Mouse (Mus musculus) lung, postnatal 4 days (tissue): ENCODE measurements around the gene Mki67.

Source experiments
- DNase-seq, 2 experiments: peaks; one replicate each; pipeline ENCODE4 v3.0.0; 2021

Gene Mki67

DNA sequence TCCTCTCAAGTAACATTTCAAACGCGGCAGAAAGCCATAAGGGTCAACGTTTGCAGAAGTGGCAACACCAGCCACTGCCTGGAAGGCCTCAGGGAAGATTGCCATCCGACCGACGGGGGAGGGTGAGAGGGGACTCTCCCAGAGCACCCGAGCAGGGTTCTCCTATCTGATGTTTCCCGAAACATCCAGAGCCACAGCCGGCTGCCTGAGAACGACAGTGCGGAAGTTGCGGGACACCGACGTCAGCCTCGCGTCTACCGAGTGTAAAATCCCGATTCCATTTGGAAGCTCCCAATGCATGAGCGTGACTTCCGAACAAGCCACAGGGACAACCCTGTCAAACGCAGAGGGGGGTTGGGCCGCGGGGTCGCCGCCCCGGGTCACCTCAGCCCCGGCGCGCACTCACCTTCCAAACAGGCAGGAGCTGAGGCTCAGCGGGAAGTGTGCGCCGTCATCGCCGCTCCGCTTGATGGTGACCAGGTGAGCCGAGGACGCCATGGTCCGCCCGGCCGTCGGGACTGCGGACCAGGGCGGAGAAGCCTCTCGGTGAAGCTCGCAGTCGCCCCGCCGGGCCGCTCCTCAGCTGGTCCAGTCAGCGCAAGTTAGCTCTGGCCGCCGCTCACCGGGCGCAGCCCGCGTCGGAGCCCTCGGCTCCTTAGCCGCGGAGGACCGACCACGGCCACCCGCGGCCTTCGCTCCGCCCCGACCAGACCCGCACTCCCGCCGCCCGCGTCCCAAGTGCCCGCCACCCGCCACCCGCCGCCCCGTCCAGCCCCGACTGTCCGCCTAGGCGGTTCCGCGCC lies at the start of gene Mki67:
Mki67 (minus strand) TSS at position 720 of the 803 bp plus-strand sequence.
- peak; percentile 42 to 45 for DNase-seq

DNA sequence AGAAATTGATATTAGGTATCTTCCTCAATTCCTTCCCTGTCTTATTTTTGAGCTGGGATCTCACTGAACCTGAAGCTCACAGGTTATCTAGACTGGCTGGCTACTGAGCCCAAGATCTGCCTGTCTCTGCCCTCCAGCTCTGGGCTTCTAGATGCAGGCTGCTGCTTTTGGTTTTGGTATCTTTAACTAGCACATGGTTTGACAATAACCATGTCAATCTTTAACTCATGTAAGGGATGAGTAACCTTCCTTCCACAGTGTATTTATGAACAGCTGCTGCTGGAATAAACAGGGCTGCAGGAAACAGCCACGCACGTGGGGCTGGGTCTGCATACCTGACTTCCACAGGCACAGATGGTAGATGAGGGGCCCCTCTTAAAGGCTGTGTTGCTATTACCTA lies 47.1 kb upstream of the Mki67 start:
- DNase-seq, result no peak

DNA sequence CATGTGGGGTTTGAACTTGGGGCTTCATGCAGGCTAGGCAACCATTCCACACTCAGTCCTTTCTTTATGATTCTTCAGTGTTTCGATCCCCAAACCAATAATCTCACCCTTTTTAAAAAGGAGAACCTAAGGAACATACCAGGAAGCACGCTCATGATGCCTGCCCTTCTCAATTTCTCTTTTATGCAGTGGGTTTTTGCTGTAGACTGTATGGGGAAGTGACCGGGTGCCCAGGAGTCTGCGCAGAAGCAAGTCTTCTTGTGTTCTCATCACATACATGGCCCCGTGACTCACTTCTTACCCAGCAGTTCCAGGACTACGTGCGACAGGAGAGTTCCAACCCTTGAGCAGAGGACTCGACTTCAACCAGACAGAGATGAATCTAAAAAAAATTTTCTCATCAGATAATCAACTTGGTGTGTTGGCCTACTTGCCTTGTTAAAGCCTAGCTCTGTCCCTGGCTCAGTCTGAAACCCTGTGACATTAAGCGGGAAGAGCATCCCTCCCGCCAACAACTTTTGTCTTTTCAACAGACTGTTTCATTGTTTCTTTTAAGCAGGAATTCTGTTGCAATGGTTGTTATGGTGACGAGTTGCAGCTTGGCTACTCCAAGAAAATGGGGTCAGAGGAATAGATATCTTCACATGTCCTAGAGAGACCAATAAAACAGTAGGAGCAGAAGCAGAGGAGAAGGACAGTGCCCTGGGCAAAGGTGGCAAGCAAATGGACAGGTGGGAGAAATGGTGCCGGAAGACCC lies 42.8 kb upstream of the Mki67 start:
- no peak for DNase-seq

DNA sequence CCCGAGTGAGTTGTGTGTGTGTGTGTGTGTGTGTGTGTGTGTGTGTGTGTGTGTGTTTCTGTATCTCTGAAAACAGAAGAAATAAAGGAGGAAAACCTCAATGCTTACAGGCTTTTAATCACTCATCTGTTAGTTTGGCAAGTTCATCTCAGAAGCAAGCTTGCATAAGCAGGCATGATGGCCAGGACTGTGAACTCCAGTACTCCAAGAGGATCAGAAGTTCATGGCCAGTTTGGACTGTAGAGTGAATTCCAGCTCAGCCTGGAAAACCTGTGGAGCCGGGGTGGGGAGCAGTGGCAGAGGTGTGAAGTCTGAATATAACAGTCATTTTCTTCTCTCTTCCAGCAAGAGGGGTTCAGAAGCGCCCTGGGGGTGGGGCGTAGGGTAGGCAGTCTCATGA lies 42.0 kb upstream of the Mki67 start:
- no peak for DNase-seq

DNA sequence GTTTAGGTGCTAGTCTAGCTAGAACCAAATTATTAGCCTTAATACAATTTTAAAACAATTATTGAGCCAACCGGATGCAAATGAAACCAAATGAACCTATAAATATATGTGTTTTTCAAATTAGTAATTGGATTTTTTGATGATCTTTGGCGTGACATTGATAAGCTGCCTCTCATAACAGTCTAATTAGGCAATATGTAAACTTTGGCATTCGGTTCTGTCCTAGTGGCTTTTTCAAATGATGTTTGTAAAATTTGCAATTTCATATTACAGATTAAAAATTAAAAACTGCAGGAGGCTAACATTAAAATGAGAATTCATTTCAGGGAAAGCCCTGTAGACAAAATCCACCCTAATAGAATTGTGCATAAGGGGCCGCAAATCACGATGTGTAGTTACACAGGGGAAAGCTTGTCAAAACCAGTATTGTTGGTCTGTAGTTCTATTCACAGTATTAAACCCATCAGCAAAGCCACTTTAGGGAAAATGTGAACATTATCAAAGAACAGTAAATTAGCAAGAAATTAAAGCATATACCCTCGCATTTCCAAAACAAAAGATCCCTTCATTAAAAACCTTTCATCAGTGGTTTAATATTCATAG lies 40.9 kb upstream of the Mki67 start:
- DNase-seq, result no peak

DNA sequence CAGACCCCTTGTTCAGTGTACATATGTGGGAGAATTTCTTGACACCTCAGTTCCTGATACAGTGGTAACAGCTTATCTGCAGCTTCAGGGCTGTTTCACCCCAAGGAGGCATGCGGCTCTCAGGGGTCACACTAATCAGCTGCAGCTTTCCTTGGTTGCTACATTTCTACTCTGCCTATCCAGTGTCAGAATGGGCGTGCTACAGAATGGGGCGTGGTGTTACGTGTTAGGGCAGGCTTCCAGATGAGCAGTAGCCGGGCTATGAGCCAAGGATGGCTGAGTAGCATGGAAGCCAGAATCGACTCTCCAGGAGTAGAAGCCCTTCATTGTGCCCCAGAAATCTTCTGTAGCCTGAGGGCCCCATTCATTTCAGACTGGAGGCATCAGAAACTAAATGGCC lies 32.8 kb upstream of the Mki67 start:
- peak; percentile 49 to 65 for DNase-seq

DNA sequence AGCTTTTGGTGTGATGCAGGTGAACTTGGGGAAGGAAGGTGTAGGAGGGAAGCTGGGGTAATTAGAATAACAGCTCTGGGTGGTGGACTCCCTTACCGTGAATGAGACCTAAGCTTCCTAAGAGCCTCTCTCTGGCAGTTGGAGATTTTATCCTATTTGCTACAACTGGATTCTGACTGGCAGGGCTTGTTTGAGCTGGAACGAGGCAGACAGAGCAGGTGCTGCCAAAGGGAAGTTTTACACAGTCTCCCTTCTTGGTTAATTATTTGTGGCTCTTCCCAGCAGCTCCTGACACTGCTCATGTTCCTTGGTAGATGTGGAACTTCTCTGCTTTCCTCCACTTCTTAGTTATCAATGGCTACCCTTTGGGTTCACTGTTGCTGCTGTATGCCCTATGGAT lies 30.9 kb upstream of the Mki67 start:
- DNase-seq, result no peak

DNA sequence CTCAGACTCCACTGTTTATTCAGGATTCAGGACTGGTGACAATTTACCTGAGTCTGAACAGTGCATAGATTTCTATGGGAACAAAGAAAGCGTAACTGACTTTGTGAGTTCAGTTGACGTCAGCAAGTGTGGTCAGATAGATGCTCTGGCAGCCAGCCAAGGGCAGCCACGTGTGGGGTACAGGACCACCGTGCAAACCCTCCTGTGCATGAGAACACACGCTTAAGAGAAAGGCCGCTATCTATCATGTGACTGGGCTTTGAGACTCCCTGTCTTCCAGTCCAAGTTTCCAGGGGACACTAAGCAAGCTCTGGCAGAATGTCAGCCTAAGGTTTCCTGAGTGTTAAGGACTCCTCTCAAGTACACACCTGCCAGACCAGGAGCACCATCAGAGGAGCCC lies 30.4 kb upstream of the Mki67 start:
- DNase-seq, result no peak

DNA sequence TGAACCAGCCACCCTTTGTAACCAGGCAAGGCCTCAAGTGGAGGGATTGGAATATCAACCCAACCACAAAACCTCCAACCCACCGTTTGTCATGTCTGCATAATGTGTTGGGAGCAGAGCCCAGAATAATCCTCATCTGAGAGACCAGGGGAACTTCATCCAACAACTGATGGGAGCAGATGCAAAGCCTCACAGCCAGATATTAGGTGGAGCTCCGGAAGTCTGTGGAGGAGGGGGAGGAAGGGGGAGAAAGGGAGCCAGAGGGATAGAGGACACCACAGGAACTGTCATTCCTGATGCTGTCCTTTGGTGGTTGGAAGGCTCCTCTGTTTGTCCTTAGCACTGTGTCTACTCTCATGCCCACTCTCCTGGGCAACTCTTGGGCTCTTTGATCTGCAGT lies 28.9 kb upstream of the Mki67 start:
- DNase-seq, result peak; percentile 37 to 49

DNA sequence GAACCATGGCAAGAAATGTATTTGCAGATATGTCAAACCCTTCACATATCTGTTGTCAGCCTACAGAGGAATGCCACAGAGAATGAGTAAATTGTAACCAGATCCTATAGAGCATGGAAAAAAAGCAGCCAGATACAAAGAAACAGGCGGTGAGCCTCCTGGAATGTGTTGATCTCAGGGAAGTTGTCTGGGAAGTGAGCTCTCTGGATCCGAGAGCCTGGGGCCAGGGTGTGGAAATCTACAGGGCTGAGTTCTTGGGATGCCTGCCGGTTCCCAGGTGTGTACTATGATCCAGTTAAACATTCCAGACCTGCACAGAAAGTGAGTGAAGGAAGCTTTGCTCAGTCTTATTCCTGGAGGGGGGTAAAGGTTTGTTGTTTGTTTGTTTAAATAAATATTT lies 24.3 kb upstream of the Mki67 start:
- no peak for DNase-seq

DNA sequence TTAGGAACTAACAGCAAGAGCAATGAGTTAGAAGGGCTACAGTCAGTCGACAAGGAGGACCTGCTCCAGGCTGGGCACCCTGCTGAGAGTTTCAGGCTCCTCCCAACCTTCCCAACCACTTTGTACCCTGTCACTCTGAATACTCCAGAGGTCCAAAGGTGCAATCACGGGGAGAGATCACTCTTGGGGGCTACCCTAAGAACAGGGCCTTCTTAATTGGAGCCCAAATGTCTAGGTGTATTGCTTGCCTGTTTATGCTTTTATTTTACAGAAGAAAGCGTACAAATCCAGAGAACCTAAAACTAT lies 20.4 kb upstream of the Mki67 start:
- DNase-seq, result no peak

DNA sequence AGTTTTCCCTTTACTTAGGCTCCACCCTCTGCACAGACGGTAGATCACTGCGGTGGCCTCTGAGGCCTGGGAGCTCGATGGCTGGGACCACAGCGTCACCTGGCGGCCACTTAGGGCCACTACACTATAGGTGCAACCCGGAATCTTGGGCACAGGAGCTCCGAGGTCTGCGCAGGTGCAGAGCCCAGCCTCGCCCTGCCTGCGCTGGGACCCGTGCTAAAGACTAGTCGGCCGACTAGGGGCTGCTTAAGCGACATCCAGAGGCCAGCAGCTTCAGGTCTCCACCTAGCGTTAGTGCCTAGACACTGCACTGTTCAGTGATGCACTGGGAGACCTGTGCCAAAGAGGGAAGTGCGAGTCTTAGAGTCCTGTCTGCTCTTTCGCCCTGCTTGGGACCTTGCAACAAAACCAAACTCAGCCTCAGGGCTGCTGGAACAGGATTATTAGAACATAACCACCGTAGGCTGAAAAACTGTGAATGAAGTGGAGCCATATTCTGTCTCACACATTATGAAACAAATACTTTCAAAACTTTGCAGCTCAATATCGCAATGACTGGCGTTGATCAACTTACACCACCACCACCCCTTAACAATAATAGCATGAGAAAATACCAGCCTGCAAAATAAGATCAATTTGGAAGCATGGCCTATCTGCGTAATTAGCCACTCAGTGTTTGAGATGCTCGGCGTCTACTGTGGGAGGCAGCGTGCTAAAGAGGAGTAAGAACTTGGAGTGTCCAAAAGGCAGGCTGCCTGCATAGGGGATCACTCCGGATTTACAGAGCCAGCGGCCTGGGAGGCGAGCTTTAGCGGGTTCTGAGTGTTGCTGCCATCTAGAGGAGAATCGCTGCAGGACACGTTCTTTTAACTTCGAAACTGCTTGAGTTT lies 19.8 kb upstream of the Mki67 start:
- peak; percentile 91 for DNase-seq

DNA sequence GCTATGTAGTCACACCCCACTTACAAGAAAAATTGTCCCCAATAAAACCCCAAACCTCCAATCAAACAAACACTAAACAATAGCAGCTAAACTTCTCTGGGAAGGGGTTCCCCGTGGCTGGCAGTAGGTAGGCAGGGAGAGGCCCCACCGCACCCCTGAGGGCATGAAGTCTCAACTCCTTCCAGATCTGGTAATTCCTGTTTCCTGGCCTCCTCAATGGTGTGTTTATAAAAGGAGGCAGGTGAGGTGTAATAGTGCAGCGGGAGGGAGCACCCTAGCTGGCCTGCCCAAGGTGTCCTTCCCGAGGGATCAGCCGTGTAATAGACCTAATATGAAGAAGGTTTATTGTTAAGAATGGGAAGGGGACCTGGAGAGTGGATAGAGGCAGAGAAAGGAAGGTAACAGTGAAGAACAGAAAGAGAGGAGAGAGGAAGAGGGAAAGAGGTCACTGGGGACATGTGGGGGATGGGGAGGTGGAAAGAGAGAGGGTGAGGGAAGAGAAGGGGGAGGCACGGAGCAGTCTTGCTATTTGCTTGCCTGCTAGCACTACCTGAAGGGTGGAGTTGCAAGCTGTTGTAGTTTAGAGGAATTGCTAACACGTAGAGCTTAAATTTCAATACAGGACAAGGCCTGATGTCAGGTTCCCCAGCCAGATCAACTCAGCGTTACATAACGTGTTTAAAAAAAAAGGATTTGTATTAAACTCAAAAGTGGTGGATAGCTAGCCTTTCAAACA lies 18.9 kb upstream of the Mki67 start:
- no peak for DNase-seq

DNA sequence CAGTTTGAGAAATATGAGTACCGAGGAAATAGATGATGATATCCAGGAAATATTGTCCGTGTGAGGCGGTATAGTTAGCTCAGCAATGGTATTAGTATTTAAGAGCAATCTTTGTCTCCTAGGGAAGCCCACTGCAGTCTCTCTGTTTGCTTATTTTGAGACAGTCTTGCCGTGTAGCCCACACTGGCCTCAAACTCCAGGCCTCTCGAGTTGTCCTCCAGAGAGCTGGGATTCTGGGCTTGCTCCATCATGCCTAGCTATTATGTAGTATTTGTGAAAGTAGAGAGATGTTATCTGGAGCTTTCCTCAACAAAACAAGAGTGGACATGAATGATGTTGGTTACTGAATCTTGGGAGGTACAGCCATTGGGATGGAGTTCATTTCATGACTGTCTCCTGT lies 18.2 kb upstream of the Mki67 start:
- no peak for DNase-seq

DNA sequence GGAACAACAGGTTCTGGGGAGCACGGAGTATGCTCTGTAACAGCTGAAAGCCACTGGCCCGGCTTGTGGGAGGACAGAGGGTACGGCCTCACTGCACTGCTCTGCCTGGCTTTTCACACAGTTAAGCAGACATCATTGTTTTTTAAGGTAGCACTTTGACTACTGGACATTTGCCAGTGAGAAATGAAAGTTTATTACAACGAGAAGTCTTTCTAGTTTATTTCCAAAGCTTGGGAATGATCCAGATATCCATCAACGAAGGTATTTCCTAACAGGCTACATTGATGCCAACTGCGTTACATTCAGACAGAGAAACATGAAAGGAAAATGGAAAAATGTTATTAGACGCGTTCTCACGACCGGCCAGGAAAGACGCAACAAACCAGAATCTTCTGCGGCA lies 11.9 kb upstream of the Mki67 start:
- no peak for DNase-seq

DNA sequence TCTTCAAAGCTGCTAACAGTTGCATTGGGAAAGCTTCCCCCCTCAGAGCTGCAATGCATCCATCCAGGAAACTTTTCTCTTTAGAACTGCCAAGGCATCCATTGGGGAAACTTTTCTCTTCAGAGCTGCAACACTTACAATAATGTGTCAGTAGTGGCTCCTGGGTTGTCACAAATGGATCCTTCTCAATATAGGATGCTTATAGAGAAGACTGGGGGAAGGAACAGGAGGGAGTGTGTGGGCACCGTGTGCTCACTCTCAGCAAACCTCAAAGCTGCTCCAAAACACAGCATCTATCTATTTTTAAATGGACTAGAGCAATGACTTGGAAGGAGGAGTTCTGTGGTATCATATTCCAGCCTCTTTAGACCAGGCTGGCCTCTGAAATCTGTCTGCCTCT lies 10.5 kb upstream of the Mki67 start:
- DNase-seq, result no peak

DNA sequence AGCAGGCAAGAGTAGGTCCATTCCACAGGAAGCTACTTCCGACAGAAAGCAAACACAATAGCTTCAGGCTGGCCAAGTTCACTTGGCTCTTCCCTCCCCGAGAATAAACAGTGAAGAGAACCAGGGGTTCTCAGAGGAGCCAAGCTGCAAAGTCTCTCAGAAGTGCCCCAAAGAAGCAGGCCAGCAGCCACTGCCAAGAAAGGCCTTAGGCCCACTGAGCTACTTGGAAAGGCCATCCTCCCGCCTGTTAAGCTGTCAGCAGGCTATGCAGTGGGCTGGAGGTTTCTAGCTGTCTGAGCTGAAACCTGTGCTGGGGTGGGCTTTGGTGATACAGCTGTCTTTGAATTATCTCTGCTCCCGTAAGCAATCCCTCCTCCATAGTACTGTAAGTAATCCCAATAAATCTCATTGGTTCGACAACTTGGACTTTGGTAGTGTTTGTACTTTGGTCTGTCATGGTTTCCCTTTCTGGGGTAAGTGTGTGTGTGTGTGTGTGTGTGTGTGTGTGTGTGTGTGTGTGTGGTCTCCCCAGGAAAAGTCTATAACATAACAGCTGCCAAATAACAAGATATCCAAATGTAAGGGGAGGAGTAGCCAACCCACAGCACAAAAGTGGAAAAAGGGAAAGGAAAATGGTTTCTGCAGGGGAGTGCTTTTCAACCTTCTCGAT lies 7.6 kb upstream of the Mki67 start:
- DNase-seq, result peak in 1 of 2 experiments; percentile 62

DNA sequence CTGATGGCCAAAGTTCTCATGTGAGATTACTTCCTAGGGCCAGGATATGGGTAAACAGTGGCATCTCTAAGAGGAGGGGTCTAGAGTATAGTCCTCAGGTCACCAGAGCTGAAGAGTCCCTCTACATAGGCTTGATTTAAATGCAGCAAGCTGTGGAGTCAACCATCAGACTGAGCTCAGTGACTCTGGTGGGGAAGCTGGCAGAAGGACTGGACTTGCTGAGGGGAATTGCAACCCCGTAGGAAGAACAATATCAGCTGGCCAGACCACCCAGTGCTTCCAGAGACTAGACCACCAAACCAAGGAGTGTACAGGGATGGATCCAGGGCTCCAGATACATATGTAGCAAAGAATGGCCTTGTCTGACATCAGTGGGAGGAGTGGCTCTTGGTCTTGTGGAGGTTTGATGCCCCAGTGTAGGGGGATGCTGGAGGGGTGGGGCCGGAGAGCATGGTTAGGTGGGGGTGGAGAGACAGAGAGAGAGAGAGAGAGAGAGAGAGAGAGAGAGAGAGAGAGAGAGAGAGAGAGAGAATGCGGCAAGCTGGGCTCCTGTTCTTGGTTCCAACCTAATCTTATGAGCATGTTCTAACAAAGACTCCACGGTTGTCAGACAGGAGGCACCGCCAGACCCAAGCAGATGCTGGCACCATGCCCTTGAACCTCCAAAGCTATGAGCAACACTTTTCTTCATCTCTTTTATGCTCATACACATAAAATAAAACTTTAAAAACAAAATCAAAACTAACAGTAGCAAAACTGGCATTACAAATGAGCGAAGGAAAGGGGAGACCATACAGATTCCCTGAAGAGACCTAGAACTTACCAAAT lies 6.1 kb upstream of the Mki67 start:
- DNase-seq, result no peak

DNA sequence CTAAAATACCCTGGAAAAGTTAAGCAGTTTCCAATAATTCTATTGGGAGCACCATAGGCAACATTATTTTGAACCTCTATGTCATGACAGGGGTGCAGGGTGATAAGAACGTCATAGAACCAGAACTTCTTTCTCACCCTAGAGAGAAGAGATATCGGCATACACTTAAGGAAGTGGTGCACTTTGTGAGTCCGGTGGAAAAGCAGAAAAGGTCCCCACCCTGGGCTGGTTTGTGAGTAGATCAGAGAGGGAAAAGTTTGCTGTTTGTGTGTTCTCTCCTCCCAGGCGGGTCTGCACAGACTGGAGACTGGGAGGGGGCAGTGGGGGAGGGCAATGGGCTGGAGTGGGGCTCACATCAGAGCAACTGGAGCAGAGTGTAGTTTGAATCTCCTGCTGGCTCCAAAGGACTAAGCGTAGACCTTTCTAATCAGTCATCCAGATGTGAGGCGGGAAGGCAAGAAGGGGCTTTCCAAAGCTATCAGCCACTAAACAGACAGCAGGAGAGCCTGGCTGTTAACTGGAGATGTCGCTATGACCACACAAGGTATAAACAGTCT lies 5.4 kb upstream of the Mki67 start:
- DNase-seq, result no peak

DNA sequence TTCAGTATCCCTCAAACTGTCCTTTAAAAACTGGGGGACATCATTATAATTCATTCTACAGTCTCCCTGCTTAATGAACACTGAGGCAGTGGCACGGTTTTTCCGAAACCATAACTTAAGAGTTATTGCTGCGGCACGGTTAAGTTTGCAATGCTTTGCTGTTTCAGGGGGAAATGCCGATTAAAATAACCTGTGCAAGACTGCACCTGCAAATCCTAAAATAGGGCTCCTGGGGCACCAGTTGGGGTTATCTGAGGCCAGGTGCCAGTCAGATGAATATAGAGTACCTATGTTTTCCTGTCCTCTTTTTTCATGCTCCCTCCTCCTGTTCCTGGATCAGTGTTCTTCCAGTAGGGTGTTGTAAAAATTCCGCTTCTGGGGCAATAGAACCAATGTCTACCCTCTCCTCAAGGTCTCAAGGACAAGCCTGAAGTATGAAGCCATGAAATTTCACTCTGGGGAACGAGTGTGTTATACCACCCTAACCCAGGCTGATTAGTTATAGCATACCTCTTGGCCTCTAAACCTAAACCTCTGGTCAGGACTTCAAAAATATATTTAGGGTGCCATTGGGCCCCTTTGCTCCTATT lies 902 bp upstream of the Mki67 start:
- no peak for DNase-seq
